ENCODE assay signal across 8 mouse cellular contexts in genomic region chr12:84113676-84114075, GRCm38 (mm10). TPM values are rescaled to one million over a fixed set of nuclear protein-coding genes. Genes with fewer than 3 reads are reported as not detected.
DNase-seq lines count a peak whose midpoint lies in the region; ATAC-seq and TF ChIP-seq lines count a peak whose summit lies in the region.

No protein-coding gene starts in this region.

- no peak overlapping the region for H3K9ac ChIP-seq in heart, embryonic 15.5 days
- no peak overlapping the region for H3K9ac ChIP-seq in hindbrain, embryonic 11.5 days (ENCODE audit: low read depth, low read length)

- no peaks in the 10 kb centered on the region for H3K9me3 ChIP-seq in heart, embryonic 15.5 days (replicated peaks)
- H3K9me3 ChIP-seq in hindbrain, embryonic 11.5 days (ENCODE audit: control insufficient read depth, low read length) = no peaks in the 10 kb centered on the region
- H3K9me3 ChIP-seq in midbrain, embryonic 10.5 days (replicated peaks) = no peaks in the 10 kb centered on the region

- peaks cover 10% of the 10 kb centered on the region for H3K4me1 ChIP-seq in heart, embryonic 15.5 days (replicated peaks)
- peaks cover 16% of the 10 kb centered on the region for H3K4me1 ChIP-seq in bone marrow macrophage, adult 2 months (ENCODE audit: control insufficient read depth, insufficient read depth, low read length)
- peaks cover 4% of the 10 kb centered on the region; the same call in 1 of the 2 replicates for H3K4me1 ChIP-seq in hindbrain, embryonic 11.5 days (replicated peaks; ENCODE audit: control insufficient read depth, insufficient read depth, low read length)
- peaks cover 13% of the 10 kb centered on the region for H3K4me1 ChIP-seq in midbrain, embryonic 10.5 days

- no peak for TF ChIP-seq CTCF in bone marrow macrophage, adult 2 months (IDR thresholded peaks at IDR 0.05; ENCODE audit: low read depth, low read length)

- no peak overlapping the region for H3K27ac ChIP-seq in heart, embryonic 15.5 days
- H3K27ac ChIP-seq in bone marrow macrophage, adult 2 months (ENCODE audit: insufficient read depth, low read depth, low read length) = no peak overlapping the region
- no peak overlapping the region for H3K27ac ChIP-seq in hindbrain, embryonic 11.5 days (ENCODE audit: low read depth, low read length)
- H3K27ac ChIP-seq in midbrain, embryonic 10.5 days (replicated peaks) = peak overlapping the region; percentile 85; the same call in 1 of the 2 replicates

- no peak for ATAC-seq in heart, embryonic 15.5 days (replicated peaks; ENCODE audit: insufficient number of reproducible peaks, insufficient read depth, low FRiP score, low read depth)
- ATAC-seq in hindbrain, embryonic 11.5 days (ENCODE audit: low FRiP score) = no peak

- TF ChIP-seq POLR2A in bone marrow macrophage, adult 2 months (IDR thresholded peaks at IDR 0.05; ENCODE audit: borderline replicate concordance, low read depth, low read length) = no peak

- WGBS in heart, embryonic 15.5 days = 44% methylated on average over 6 of the region's 6 CpGs
- WGBS in hindbrain, embryonic 11.5 days = 47% methylated on average over 6 of the region's 6 CpGs
- WGBS in midbrain, embryonic 10.5 days = 53% methylated on average over 6 of the region's 6 CpGs

- H3K4me2 ChIP-seq in heart, embryonic 15.5 days = peak overlapping the region; percentile 84
- peak overlapping the region; percentile 44 for H3K4me2 ChIP-seq in hindbrain, embryonic 11.5 days (replicated peaks; ENCODE audit: low read depth, low read length)

- H3K27me3 ChIP-seq in heart, embryonic 15.5 days = no peaks in the 10 kb centered on the region
- H3K27me3 ChIP-seq in hindbrain, embryonic 11.5 days (ENCODE audit: control insufficient read depth, insufficient read depth, low read length) = no peaks in the 10 kb centered on the region
- no peaks in the 10 kb centered on the region for H3K27me3 ChIP-seq in midbrain, embryonic 10.5 days (ENCODE audit: low read depth, poor library complexity, severe bottlenecking)

- H3K4me3 ChIP-seq in heart, embryonic 15.5 days = peak overlapping the region; percentile 93
- peak overlapping the region; percentile 45; the same call in 1 of the 2 replicates for H3K4me3 ChIP-seq in bone marrow macrophage, adult 2 months (ENCODE audit: insufficient read depth, low read length)
- H3K4me3 ChIP-seq in hindbrain, embryonic 11.5 days (ENCODE audit: low read depth, low read length) = peak overlapping the region; percentile 75; the same call in 1 of the 2 replicates
- H3K4me3 ChIP-seq in midbrain, embryonic 10.5 days = peak overlapping the region; percentile 78

- H3K36me3 ChIP-seq in heart, embryonic 15.5 days = no peaks in the 10 kb centered on the region
- no peaks in the 10 kb centered on the region for H3K36me3 ChIP-seq in hindbrain, embryonic 11.5 days (ENCODE audit: control insufficient read depth, insufficient read depth, low read length)
- H3K36me3 ChIP-seq in midbrain, embryonic 10.5 days = no peaks in the 10 kb centered on the region

- intact Hi-C loops in left cerebral cortex, postnatal 36 days (cut with DNase I) = no loop called here

- DNase-seq in heart, adult 18-20 months = no peak
- no peak for DNase-seq in hindbrain, embryonic 11.5 days (ENCODE audit: low spot score)
- no peak for DNase-seq in midbrain, embryonic 10.5 days (ENCODE audit: low spot score)
- no peak for DNase-seq in left cerebral cortex, postnatal 36 days (ENCODE audit: low spot score in 2 of 2)
- DNase-seq in thymus, adult 18-20 months = no peak
- no peak for DNase-seq in adrenal gland, postnatal 4 days (ENCODE audit: low spot score in 2 of 2)

RNA-seq across cellular contexts. Expression of gene Dnal1, which starts 0.5 kb away (rescaled TPM):
- polyA plus RNA-seq in heart, embryonic 15.5 days (2015; fragmentation: Nextera tagmentation; extraction: Ambion mirVana) = 3.3 TPM in 2 replicates
- total RNA-seq in heart, adult 18-20 months (2021) = 1 to 10 TPM; 6.6 to 6.9 TPM
- 3.9 TPM in 2 replicates for polyA plus RNA-seq in bone marrow macrophage, adult 2 months (2012; ENCODE audit: insufficient read depth, insufficient read length, missing spikeins)
- polyA plus RNA-seq in hindbrain, embryonic 11.5 days (2014; fragmentation: Nextera tagmentation; extraction: Ambion mirVana) = 4.8 and 6.3 TPM in 2 replicates
- polyA plus RNA-seq in midbrain, embryonic 10.5 days (2016; fragmentation: Nextera tagmentation; extraction: Ambion mirVana) = 3.6 and 6.1 TPM in 2 replicates
- total RNA-seq in left cerebral cortex, postnatal 36 days (2021) = 100 to 1,000 TPM in 1 of 2 experiments, 10 to 100 TPM in 1; 86.7 to 102 TPM
- total RNA-seq in adrenal gland, postnatal 4 days (2021) = 10 to 100 TPM; 17.6 to 18.2 TPM

RNA-seq across cellular contexts. Expression of gene Acot6, which starts 13.2 kb away (rescaled TPM):
- polyA plus RNA-seq in heart, embryonic 15.5 days (2015; fragmentation: Nextera tagmentation; extraction: Ambion mirVana) = 0.83 and 0.93 TPM in 2 replicates
- 1 to 10 TPM; 2.4 to 3.0 TPM for total RNA-seq in heart, adult 18-20 months (2021)
- 0.47 and 0.49 TPM in 2 replicates for polyA plus RNA-seq in bone marrow macrophage, adult 2 months (2012; ENCODE audit: insufficient read depth, insufficient read length, missing spikeins)
- polyA plus RNA-seq in hindbrain, embryonic 11.5 days (2014; fragmentation: Nextera tagmentation; extraction: Ambion mirVana) = 0.76 and 0.91 TPM in 2 replicates
- polyA plus RNA-seq in midbrain, embryonic 10.5 days (2016; fragmentation: Nextera tagmentation; extraction: Ambion mirVana) = 0.74 and 0.99 TPM in 2 replicates
- 1 to 10 TPM; 3.6 to 3.7 TPM for total RNA-seq in left cerebral cortex, postnatal 36 days (2021)
- 1 to 10 TPM; 5.8 to 6.2 TPM for total RNA-seq in adrenal gland, postnatal 4 days (2021)

RNA-seq across cellular contexts. Expression of gene Pnma1, which starts 34.6 kb away (rescaled TPM):
- polyA plus RNA-seq in heart, embryonic 15.5 days (2015; fragmentation: Nextera tagmentation; extraction: Ambion mirVana) = 0.42 and 0.55 TPM in 2 replicates
- total RNA-seq in heart, adult 18-20 months (2021) = under 1 TPM in 1 of 2 experiments, not detected in 1; 0.22 TPM
- 0.23 TPM in 1 of 2 replicates, not detected in the other for polyA plus RNA-seq in bone marrow macrophage, adult 2 months (2012; ENCODE audit: insufficient read depth, insufficient read length, missing spikeins)
- polyA plus RNA-seq in hindbrain, embryonic 11.5 days (2014; fragmentation: Nextera tagmentation; extraction: Ambion mirVana) = 2.4 and 2.6 TPM in 2 replicates
- 2.1 and 3.3 TPM in 2 replicates for polyA plus RNA-seq in midbrain, embryonic 10.5 days (2016; fragmentation: Nextera tagmentation; extraction: Ambion mirVana)
- total RNA-seq in left cerebral cortex, postnatal 36 days (2021) = 1 to 10 TPM; 3.6 to 6.0 TPM
- total RNA-seq in adrenal gland, postnatal 4 days (2021) = 1 to 10 TPM in 1 of 2 experiments, under 1 TPM in 1; 0.92 to 1.0 TPM

RNA-seq across cellular contexts. Expression of gene Acot5, which starts 44.6 kb away (rescaled TPM):
- polyA plus RNA-seq in heart, embryonic 15.5 days (2015; fragmentation: Nextera tagmentation; extraction: Ambion mirVana) = 0.10 TPM in 1 of 2 replicates, not detected in the other
- under 1 TPM in 1 of 2 experiments, not detected in 1; 0.41 TPM for total RNA-seq in heart, adult 18-20 months (2021)
- not detected in 2 replicates for polyA plus RNA-seq in bone marrow macrophage, adult 2 months (2012; ENCODE audit: insufficient read depth, insufficient read length, missing spikeins)
- polyA plus RNA-seq in hindbrain, embryonic 11.5 days (2014; fragmentation: Nextera tagmentation; extraction: Ambion mirVana) = not detected in 2 replicates
- polyA plus RNA-seq in midbrain, embryonic 10.5 days (2016; fragmentation: Nextera tagmentation; extraction: Ambion mirVana) = not detected in 2 replicates
- 1 to 10 TPM; 4.9 to 6.2 TPM for total RNA-seq in left cerebral cortex, postnatal 36 days (2021)
- total RNA-seq in adrenal gland, postnatal 4 days (2021) = under 1 TPM; 0.25 TPM
